Mouse (Mus musculus) liver, adult 2 months (tissue): ENCODE data around the gene Itpr2.

Source experiments
- CTCF ChIP-seq: fragments of 200-500 bp; IDR thresholded peaks from 2 replicates; pipeline ENCODE4 v1.5.1; 2011; ENCODE audit warnings: low read depth, low read length, control low read depth
- POLR2A ChIP-seq: fragments of 200-500 bp; IDR thresholded peaks from 2 replicates; pipeline ENCODE4 v1.6.1; 2011; ENCODE audit warnings: low read length, control low read depth; ENCODE audit not compliant: insufficient read depth; ENCODE audit errors: extremely low read depth

- TF ChIP-seq CTCF: no peak
- TF ChIP-seq POLR2A: no peak
Observed at GRCm38 (mm10) chr6:146249096-146249495, 252.9 kb downstream of the Itpr2 start.
